Mouse (Mus musculus) neural tube, embryonic 14.5 days (tissue): ENCODE measurements around the gene Zfp821. TPM values are rescaled to one million over a fixed set of nuclear protein-coding genes. Genes with fewer than 3 reads are reported as not detected.

Source experiments
- ATAC-seq: fragments of 200-750 bp; cut with Nextera tagmentation; 2 replicates; pipeline ENCODE4 v1.8.0; 2017; ENCODE audit warnings: low read depth, mild to moderate bottlenecking, moderate TSS enrichment, moderate library complexity
- H3K27ac ChIP-seq: fragments of 300-500 bp; sonication (generic); 2 replicates; pipeline ENCODE4 v1.5.1; 2014; ENCODE audit warnings: low read depth, mild to moderate bottlenecking, control low read depth, low read length, moderate library complexity, mixed read lengths
- H3K27me3 ChIP-seq: fragments of 300-500 bp; sonication (generic); 2 replicates; pipeline ENCODE4 v1.6.1; 2014; ENCODE audit warnings: low read length; ENCODE audit not compliant: control insufficient read depth, insufficient read depth
- H3K36me3 ChIP-seq: fragments of 300-500 bp; sonication (generic); 2 replicates; pipeline ENCODE4 v1.6.1; 2014; ENCODE audit warnings: low read length, mixed read lengths; ENCODE audit not compliant: control insufficient read depth, insufficient read depth
- H3K4me1 ChIP-seq: fragments of 300-500 bp; sonication (generic); 2 replicates; pipeline ENCODE4 v1.6.1; 2014; ENCODE audit warnings: low read length; ENCODE audit not compliant: control insufficient read depth, insufficient read depth
- H3K4me2 ChIP-seq: fragments of 300-500 bp; sonication (generic); 2 replicates; pipeline ENCODE4 v1.6.1; 2014; ENCODE audit warnings: mild to moderate bottlenecking, low read depth, low read length, control low read depth
- H3K4me3 ChIP-seq: fragments of 300-500 bp; sonication (generic); 2 replicates; pipeline ENCODE4 v1.5.1; 2014; ENCODE audit warnings: low read depth, low read length, control low read depth, mixed read lengths
- H3K9ac ChIP-seq: fragments of 300-500 bp; sonication (generic); replicated peaks from 2 replicates; pipeline ENCODE4 v1.6.1; 2014; ENCODE audit warnings: low read depth, mild to moderate bottlenecking, control low read depth, low read length, mixed read lengths
- H3K9me3 ChIP-seq: fragments of 300-500 bp; sonication (generic); 2 replicates; pipeline ENCODE4 v1.6.1; 2016; ENCODE audit warnings: low read length; ENCODE audit not compliant: control insufficient read depth
- WGBS: fragments of 180-500 bp; shearing (Covaris S2); extraction: QIAGEN DNeasy Blood & Tissue Kit; methylation state at CpG from one replicate; pipeline ENCODE4 v1.1.7; 2014; 5-methylcytosine and 5-hydroxymethylcytosine counted together
- polyA plus RNA-seq: library from polyadenylated mRNA; unstranded; fragments of >200 nt; fragmentation: Nextera tagmentation; extraction: Ambion mirVana; gene quantifications from 2 replicates; pipeline ENCODE4 v1.2.1, GENCODE M21; 2014

The Zfp821 gene
- polyA plus RNA-seq, 1 experiment from 2014 or later = 73.9 TPM

DNA sequence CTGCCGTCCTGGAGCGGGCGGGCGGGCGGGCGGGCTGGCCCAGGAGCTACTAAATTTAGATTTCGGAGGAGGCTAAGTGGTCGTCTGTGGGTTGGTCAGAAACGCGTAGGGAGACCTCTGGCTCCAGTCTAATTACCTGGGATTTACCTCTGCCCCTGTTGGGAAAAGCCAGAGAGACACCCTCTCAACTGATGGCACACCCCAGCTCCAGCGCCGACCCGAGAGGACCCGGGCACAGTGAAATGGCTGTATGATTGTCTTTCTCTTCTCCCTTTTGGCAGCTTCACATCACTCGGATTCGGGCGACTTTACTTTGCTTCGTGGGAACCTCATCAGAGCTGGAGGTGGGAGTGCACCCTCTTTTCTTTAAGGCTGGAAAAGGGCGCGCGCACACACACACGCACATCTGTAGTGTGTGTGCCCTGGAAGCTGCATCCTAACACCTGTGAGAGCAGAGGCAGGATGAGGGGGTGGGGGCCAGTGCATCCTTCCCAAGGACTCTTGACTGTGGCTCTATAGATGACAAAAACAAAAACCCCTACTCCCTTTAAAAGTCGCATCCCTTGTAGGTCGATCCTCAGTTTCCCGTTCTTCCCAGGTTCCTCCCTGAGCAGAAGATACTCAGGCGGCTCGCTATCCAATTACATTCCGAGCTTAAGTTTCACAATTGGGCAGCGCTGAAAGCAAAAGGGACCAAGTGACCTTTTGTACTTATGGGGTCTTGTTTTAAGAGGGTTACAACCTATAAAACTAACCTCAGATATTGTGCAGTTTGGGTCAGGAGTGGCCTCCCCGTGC, 929 bp downstream of the Zfp821 start:
- H3K4me3 ChIP-seq = peak overlapping the region; percentile 99
- ATAC-seq = peak; percentile 52
- peaks cover 23% of the 10 kb centered on the region for H3K4me1 ChIP-seq
- H3K9me3 ChIP-seq = no peaks in the 10 kb centered on the region
- 1% methylated on average over 25 of the region's 30 CpGs for WGBS
- peak overlapping the region; percentile 97 for H3K27ac ChIP-seq
- H3K9ac ChIP-seq = peak overlapping the region; percentile 99
- H3K36me3 ChIP-seq = peaks cover 34% of the 10 kb centered on the region
- H3K4me2 ChIP-seq = peak overlapping the region; percentile 91
- no peaks in the 10 kb centered on the region for H3K27me3 ChIP-seq

DNA sequence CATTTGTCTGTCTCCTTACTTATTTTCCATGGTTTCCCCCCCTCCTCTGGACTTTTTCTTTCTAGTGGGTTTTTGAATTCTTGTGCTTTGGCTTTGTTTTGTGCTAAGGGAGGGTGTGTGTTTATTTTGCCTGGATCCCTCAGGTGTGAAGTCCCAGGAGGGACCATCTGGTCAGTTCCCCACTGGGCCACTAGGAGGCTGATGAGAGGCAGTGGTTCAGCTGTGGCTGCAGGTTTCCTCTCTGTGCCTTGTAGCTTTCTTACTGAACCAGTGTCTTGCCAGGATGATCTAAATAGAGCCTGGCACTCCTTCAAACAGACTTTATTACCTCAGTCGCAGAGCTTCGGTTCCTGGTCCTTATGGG, 1.5 kb downstream of the Zfp821 start:
- peaks cover 23% of the 10 kb centered on the region for H3K4me1 ChIP-seq
- WGBS = 17% methylated on average over 2 of the region's 2 CpGs
- peak overlapping the region; percentile 99; the same call in 1 of the 2 replicates for H3K9ac ChIP-seq
- H3K36me3 ChIP-seq = peaks cover 40% of the 10 kb centered on the region
- ATAC-seq = no peak
- no peak overlapping the region for H3K27ac ChIP-seq
- H3K4me2 ChIP-seq = peak overlapping the region; percentile 91
- no peaks in the 10 kb centered on the region for H3K9me3 ChIP-seq
- peak overlapping the region; percentile 99 for H3K4me3 ChIP-seq
- H3K27me3 ChIP-seq = no peaks in the 10 kb centered on the region

DNA sequence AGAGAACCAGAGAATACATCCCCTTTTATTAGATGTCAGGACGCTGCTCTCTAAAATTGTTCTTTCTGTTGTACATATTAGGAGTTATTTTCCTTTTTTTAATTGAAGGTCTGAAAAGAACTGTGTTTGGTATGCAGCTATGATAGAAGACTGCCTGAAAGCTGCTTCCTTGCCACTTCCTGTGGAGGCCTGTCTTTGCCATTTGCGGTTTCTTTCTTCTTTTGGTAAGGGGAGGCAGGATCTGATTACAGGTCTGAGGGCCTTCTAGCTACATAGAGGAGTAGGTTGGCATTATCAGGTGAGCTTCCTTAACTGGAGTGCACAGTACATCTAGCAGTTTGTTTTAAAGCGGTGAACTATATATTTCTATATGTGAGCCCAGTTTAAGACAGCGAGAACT, 2.6 kb downstream of the Zfp821 start:
- no peak overlapping the region for H3K4me3 ChIP-seq
- H3K4me2 ChIP-seq = no peak overlapping the region; the same call in 1 of the 2 replicates
- no peak for ATAC-seq
- 96% methylated on average over 4 of the region's 4 CpGs for whole genome bisulfite sequencing
- no peaks in the 10 kb centered on the region for H3K9me3 ChIP-seq
- H3K4me1 ChIP-seq = peaks cover 23% of the 10 kb centered on the region
- H3K27me3 ChIP-seq = no peaks in the 10 kb centered on the region
- H3K36me3 ChIP-seq = peaks cover 50% of the 10 kb centered on the region
- no peak overlapping the region for H3K9ac ChIP-seq
- no peak overlapping the region for H3K27ac ChIP-seq

DNA sequence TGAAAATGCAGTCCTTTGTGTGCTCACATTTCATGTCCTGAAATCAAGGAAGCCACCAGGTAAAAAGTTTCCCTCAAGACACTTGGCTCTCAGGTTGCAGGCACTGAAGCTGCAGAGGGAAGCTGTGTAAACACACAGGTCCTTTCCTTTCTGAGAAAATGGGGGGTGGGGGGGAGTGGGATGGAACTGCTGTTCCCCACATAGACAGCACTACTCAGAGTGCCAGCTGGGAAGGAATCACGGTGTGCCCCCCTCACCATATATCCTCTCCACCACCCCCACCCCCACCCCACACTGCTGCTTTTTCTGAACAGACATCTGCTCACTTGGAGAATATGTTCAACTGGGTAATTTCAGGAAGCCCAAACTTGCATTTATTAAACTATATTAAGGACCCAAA, 7.2 kb downstream of the Zfp821 start:
- 94% methylated on average over 1 of the region's 1 CpGs for WGBS
- ATAC-seq = no peak
- Histone ChIP-seq H3K4me2 (no peak overlapping the region), H3K27ac (no peak overlapping the region), H3K36me3 (peaks cover 71% of the 10 kb centered on the region), H3K9me3 (no peaks in the 10 kb centered on the region), H3K27me3 (no peaks in the 10 kb centered on the region), H3K4me3 (no peak overlapping the region), H3K9ac (no peak overlapping the region), H3K4me1 (peaks cover 12% of the 10 kb centered on the region)

DNA sequence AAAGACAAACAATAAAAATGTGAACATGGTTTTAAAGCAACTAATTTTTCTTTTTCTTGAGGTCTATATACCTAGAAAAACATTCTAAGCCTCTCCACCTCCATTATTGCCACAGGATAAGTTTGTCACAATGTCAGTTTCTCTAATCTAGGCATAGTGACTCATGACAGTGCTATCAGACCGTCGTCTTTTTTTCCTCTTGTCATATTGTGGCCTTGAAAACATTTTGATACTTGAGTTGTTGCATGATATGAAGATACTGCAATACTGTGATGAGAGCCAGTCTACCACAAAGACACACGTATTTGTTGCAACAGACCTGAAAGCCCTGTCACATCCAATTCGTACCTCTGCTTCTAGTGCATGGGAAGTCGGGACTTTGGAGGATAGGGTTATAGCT, 9.6 kb downstream of the Zfp821 start:
- Histone ChIP-seq H3K27ac (no peak overlapping the region), H3K4me1 (no peaks in the 10 kb centered on the region), H3K4me3 (no peak overlapping the region), H3K9me3 (no peaks in the 10 kb centered on the region), H3K27me3 (no peaks in the 10 kb centered on the region), H3K9ac (no peak overlapping the region), H3K36me3 (peaks cover 72% of the 10 kb centered on the region), H3K4me2 (no peak overlapping the region)
- ATAC-seq = no peak
- WGBS = 98% methylated on average over 5 of the region's 5 CpGs

GRCm38 (mm10) chr8:109725106-109725505, 19.8 kb downstream of the Zfp821 start:
- Histone ChIP-seq H3K36me3 (peaks cover 75% of the 10 kb centered on the region), H3K27ac (no peak overlapping the region), H3K9ac (no peak overlapping the region), H3K9me3 (no peaks in the 10 kb centered on the region), H3K4me1 (no peaks in the 10 kb centered on the region), H3K4me3 (no peak overlapping the region), H3K27me3 (no peaks in the 10 kb centered on the region), H3K4me2 (no peak overlapping the region)
- ATAC-seq = no peak
- WGBS = 93% methylated on average over 3 of the region's 3 CpGs

DNA sequence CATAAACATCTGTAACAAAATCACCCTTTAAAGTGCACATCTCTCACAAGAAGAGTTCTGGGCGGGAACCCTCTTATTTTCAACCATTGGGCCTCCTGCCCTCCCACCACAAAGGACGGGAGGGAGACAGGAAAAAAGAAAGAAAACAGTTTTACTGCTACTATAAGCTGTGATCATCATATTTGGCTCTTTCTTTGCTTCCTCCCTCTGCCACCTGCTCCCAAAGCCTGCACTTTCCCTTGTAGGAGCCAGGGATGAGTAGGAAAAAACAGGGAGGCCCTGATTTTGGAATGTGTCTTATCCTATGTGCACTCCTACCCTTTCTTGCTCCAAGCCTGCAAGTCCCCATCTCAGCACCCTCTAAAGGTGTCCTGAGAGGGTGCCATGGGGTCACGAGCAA, 25.7 kb downstream of the Zfp821 start:
- H3K27me3 ChIP-seq = no peaks in the 10 kb centered on the region
- H3K4me3 ChIP-seq = no peak overlapping the region
- H3K9ac ChIP-seq = no peak overlapping the region
- no peak for ATAC-seq
- no peaks in the 10 kb centered on the region for H3K9me3 ChIP-seq
- H3K4me1 ChIP-seq = no peaks in the 10 kb centered on the region; the same call in 1 of the 2 replicates
- no peak overlapping the region for H3K27ac ChIP-seq
- H3K4me2 ChIP-seq = no peak overlapping the region
- H3K36me3 ChIP-seq = peaks cover 41% of the 10 kb centered on the region
- 83% methylated on average over 3 of the region's 3 CpGs for WGBS

- Histone ChIP-seq H3K4me3 (no peak overlapping the region), H3K4me2 (no peak overlapping the region), H3K9ac (no peak overlapping the region), H3K27ac (no peak overlapping the region), H3K4me1 (peaks cover 9% of the 10 kb centered on the region; the same call in 1 of the 2 replicates), H3K27me3 (no peaks in the 10 kb centered on the region), H3K9me3 (no peaks in the 10 kb centered on the region), H3K36me3 (peaks cover 23% of the 10 kb centered on the region)
- ATAC-seq = no peak
- 91% methylated on average over 3 of the region's 3 CpGs for WGBS
Measured at GRCm38 (mm10) chr8:109734018-109734417, 28.7 kb downstream of the Zfp821 start.

DNA sequence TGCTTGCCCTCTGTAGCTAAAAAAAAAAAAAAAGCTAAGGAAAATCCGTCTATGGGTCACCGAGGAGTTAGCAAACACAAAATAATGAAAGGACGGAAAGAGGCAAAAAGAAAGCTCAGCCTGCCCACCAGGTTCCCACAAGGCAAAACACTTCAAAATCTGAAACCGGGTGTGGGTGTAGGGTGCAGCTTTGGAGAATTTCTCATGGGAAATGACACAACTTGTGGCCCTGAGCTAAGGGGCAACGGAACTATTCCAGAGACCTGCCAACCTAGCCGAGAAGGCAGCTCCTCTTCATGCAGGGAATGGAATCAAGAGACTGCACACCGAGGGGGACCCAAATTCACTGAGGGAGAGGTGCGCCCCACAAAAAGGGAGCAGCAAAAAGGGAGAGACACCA, 31.5 kb downstream of the Zfp821 start:
- Histone ChIP-seq H3K9ac (peak overlapping the region; percentile 94), H3K4me3 (peak overlapping the region; percentile 99), H3K27me3 (no peaks in the 10 kb centered on the region), H3K9me3 (no peaks in the 10 kb centered on the region), H3K4me1 (peaks cover 9% of the 10 kb centered on the region; the same call in 1 of the 2 replicates), H3K27ac (no peak overlapping the region), H3K4me2 (peak overlapping the region; percentile 76), H3K36me3 (peaks cover 15% of the 10 kb centered on the region)
- WGBS = 10% methylated on average over 8 of the region's 8 CpGs
- no peak for ATAC-seq
